Mouse (Mus musculus) limb, embryonic 14.5 days (tissue): ENCODE data around the gene Tmprss6. TPM values are rescaled to one million over a fixed set of nuclear protein-coding genes. Genes with fewer than 3 reads are reported as not detected.

Experiments
- ATAC-seq: fragments of 200-750 bp; cut with Nextera tagmentation; 2 replicates; pipeline ENCODE4 v1.8.0; 2017; ENCODE audit warnings: low read depth, moderate number of reproducible peaks, moderate TSS enrichment; ENCODE audit not compliant: low FRiP score
- DNase-seq: peaks from one replicate; pipeline ENCODE4 v3.0.0-alpha.2; 2015; ENCODE audit warnings: low spot score
- H3K27ac ChIP-seq: fragments of 300-500 bp; sonication (generic); replicated peaks from 2 replicates; pipeline ENCODE4 v1.5.1; 2014; ENCODE audit warnings: low read depth, mild to moderate bottlenecking, low read length, moderate library complexity, mixed read lengths
- H3K27me3 ChIP-seq: fragments of 300-500 bp; sonication (generic); 2 replicates; pipeline ENCODE4 v1.6.1; 2014; ENCODE audit warnings: low read length, mixed read lengths; ENCODE audit not compliant: control insufficient read depth, insufficient read depth
- H3K36me3 ChIP-seq: fragments of 300-500 bp; sonication (generic); 2 replicates; pipeline ENCODE4 v1.6.1; 2014; ENCODE audit warnings: mild to moderate bottlenecking, low read length, moderate library complexity, mixed read lengths; ENCODE audit not compliant: control insufficient read depth, insufficient read depth
- H3K4me1 ChIP-seq: fragments of 300-500 bp; sonication (generic); 2 replicates; pipeline ENCODE4 v1.6.1; 2014; ENCODE audit warnings: antibody characterized with exemption, low read length, mixed read lengths; ENCODE audit not compliant: control insufficient read depth, insufficient read depth
- H3K4me2 ChIP-seq: fragments of 300-500 bp; sonication (generic); replicated peaks from 2 replicates; pipeline ENCODE4 v1.6.1; 2014; ENCODE audit warnings: low read depth, mild to moderate bottlenecking, low read length, moderate library complexity; ENCODE audit not compliant: severe bottlenecking
- H3K4me3 ChIP-seq: fragments of 300-500 bp; sonication (generic); replicated peaks from 2 replicates; pipeline ENCODE4 v1.5.1; 2014; ENCODE audit warnings: low read length
- H3K9ac ChIP-seq: fragments of 300-500 bp; sonication (generic); 2 replicates; pipeline ENCODE4 v1.6.1; 2014; ENCODE audit warnings: mild to moderate bottlenecking, low read depth, low read length, moderate library complexity; ENCODE audit not compliant: severe bottlenecking
- H3K9me3 ChIP-seq: fragments of 300-500 bp; sonication (generic); 2 replicates; pipeline ENCODE4 v1.6.1; 2016; ENCODE audit warnings: low read length; ENCODE audit not compliant: control insufficient read depth
- POLR2A ChIP-seq: fragments of 200-500 bp; IDR thresholded peaks from 2 replicates; pipeline ENCODE4 v1.8.0; 2012; ENCODE audit warnings: inconsistent platforms, mild to moderate bottlenecking, moderate library complexity, borderline replicate concordance; ENCODE audit not compliant: insufficient read depth, insufficient read length; ENCODE audit errors: extremely low read depth
- whole genome bisulfite sequencing: fragments of 180-500 bp; shearing (Covaris S2); extraction: QIAGEN DNeasy Blood & Tissue Kit; methylation state at CpG from one replicate; pipeline ENCODE4 v1.1.7; 2014; 5-methylcytosine and 5-hydroxymethylcytosine counted together
- polyA plus RNA-seq, 2 experiments: library from polyadenylated mRNA; depleted of rRNA in 1 of 2; stranded (reverse) in 1 of 2; unstranded in 1 of 2; fragments of >200 nt; fragmentation: Nextera tagmentation in 1 of 2; extraction: Ambion mirVana in 1 of 2; gene quantifications; 2 replicates each; pipeline versions ENCODE4 v1.2.1 to v1.2.3; 2012 to 2014

The Tmprss6 gene
- polyA plus RNA-seq, 2 experiments, result 0.05 to 0.58 TPM

DNA sequence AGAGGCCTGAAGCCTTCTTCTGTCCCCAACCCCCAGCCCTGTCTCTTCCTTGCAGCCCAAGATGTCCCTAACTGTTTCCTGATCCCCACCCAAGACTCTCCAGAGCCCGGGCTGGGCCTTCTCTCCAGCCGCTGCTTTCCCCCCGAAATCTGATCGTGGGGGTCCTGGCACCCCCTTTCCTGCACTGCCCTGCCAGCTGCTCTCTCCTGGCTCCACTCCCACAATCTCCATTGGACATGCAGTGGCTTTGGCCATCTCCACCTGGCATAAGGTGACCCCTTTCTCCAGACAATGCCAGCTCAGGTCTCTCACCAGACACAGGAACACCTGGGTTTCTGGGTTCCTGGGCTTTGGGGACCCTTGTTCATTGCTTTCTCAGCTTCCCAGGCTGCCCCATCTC is 9.6 kb upstream of the Tmprss6 start:
- WGBS, result 78% methylated on average over 4 of the region's 4 CpGs

GRCm38 (mm10) chr15:78476878-78477277 is 8.4 kb upstream of the Tmprss6 start:
- Histone ChIP-seq H3K4me3 (no peak overlapping the region), H3K27me3 (no peaks in the 10 kb centered on the region), H3K27ac (no peak overlapping the region), H3K36me3 (no peaks in the 10 kb centered on the region), H3K4me2 (no peak overlapping the region), H3K9me3 (no peaks in the 10 kb centered on the region), H3K9ac (no peak overlapping the region), H3K4me1 (no peaks in the 10 kb centered on the region)
- TF ChIP-seq POLR2A, result no peak
- WGBS, result 75% methylated on average over 1 of the region's 1 CpGs
- DNase-seq, result no peak
- no peak for ATAC-seq

More for the DNA sequence above, 9.6 kb upstream of the Tmprss6 start:
- no peaks in the 10 kb centered on the region for H3K36me3 ChIP-seq
- DNase-seq (no peak), ATAC-seq (no peak)
- no peaks in the 10 kb centered on the region for H3K4me1 ChIP-seq
- H3K27me3 ChIP-seq, result no peaks in the 10 kb centered on the region
- no peak overlapping the region for H3K27ac ChIP-seq
- no peak overlapping the region for H3K4me2 ChIP-seq
- H3K9ac ChIP-seq, result no peak overlapping the region
- no peaks in the 10 kb centered on the region for H3K9me3 ChIP-seq
- no peak for TF ChIP-seq POLR2A
- no peak overlapping the region for H3K4me3 ChIP-seq

- Histone ChIP-seq H3K4me1 (no peaks in the 10 kb centered on the region), H3K36me3 (no peaks in the 10 kb centered on the region), H3K9me3 (no peaks in the 10 kb centered on the region), H3K27me3 (no peaks in the 10 kb centered on the region), H3K4me3 (no peak overlapping the region), H3K27ac (no peak overlapping the region), H3K4me2 (no peak overlapping the region), H3K9ac (no peak overlapping the region)
- TF ChIP-seq POLR2A, result no peak
- WGBS, result 62% methylated on average over 3 of the region's 3 CpGs
- DNase-seq (no peak), ATAC-seq (no peak)
Observed at GRCm38 (mm10) chr15:78475604-78476031, 7.2 kb upstream of the Tmprss6 start.

DNA sequence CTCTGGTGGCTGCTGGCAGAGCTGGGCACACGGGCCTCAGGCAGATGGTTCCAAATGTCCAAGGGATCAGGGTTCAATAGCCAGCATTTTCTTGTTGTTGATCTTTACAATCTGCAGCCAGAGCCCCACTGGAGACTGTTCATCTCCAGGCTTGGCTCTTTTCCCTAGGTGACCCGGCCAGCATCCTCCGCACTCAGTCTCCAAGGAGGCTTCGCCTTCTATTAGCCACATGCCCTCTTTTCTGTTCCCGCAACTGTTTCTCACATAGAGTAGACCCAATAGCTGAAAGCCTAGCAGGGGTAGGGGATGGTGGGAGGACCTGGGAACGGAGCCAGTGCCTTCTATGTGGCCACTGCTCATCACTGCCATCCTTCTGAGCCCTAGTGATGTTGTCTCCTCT is 5.0 kb upstream of the Tmprss6 start:
- Histone ChIP-seq H3K9me3 (no peaks in the 10 kb centered on the region), H3K4me1 (no peaks in the 10 kb centered on the region), H3K27ac (no peak overlapping the region), H3K4me3 (no peak overlapping the region), H3K9ac (no peak overlapping the region), H3K36me3 (no peaks in the 10 kb centered on the region), H3K4me2 (no peak overlapping the region), H3K27me3 (no peaks in the 10 kb centered on the region)
- ATAC-seq, result no peak
- 82% methylated on average over 6 of the region's 6 CpGs for WGBS
- no peak for DNase-seq
- no peak for TF ChIP-seq POLR2A

- no peaks in the 10 kb centered on the region for H3K36me3 ChIP-seq
- no peak for ATAC-seq
- DNase-seq, result no peak
- no peaks in the 10 kb centered on the region for H3K9me3 ChIP-seq
- no peak overlapping the region for H3K9ac ChIP-seq
- no peaks in the 10 kb centered on the region for H3K4me1 ChIP-seq
- H3K4me3 ChIP-seq, result no peak overlapping the region
- no peak for TF ChIP-seq POLR2A
- no peak overlapping the region for H3K27ac ChIP-seq
- 45% methylated on average over 7 of the region's 7 CpGs for WGBS
- no peaks in the 10 kb centered on the region for H3K27me3 ChIP-seq
- H3K4me2 ChIP-seq, result no peak overlapping the region
Observed at GRCm38 (mm10) chr15:78471902-78472301, 3.5 kb upstream of the Tmprss6 start.
